Mouse (Mus musculus) intestine, embryonic 14.5 days (tissue): ENCODE measurements around the gene Trp53. TPM values are rescaled to one million over a fixed set of nuclear protein-coding genes. Genes with fewer than 3 reads are reported as not detected.

Source experiments
- ATAC-seq: fragments of 200-750 bp; cut with Nextera tagmentation; replicated peaks from 2 replicates; pipeline ENCODE4 v1.8.0; 2017; ENCODE audit warnings: low read depth, moderate number of reproducible peaks, moderate TSS enrichment, moderate library complexity; ENCODE audit not compliant: low FRiP score, low TSS enrichment
- DNase-seq: peaks from one replicate; pipeline ENCODE4 v3.0.0-alpha.2; 2018; ENCODE audit warnings: low spot score
- H3K27ac ChIP-seq: fragments of 300-500 bp; sonication (generic); 2 replicates; pipeline ENCODE4 v1.5.1; 2014; ENCODE audit warnings: low read depth, mild to moderate bottlenecking, control low read depth
- H3K27me3 ChIP-seq: fragments of 300-500 bp; sonication (generic); replicated peaks from 2 replicates; pipeline ENCODE4 v1.6.1; 2014; ENCODE audit warnings: low read length, control low read depth; ENCODE audit not compliant: control insufficient read depth, insufficient read depth
- H3K36me3 ChIP-seq: fragments of 300-500 bp; sonication (generic); 2 replicates; pipeline ENCODE4 v1.6.1; 2014; ENCODE audit warnings: low read length, control low read depth; ENCODE audit not compliant: control insufficient read depth, insufficient read depth
- H3K4me1 ChIP-seq: fragments of 300-500 bp; sonication (generic); replicated peaks from 2 replicates; pipeline ENCODE4 v1.6.1; 2014; ENCODE audit warnings: low read length, control low read depth, mixed read lengths; ENCODE audit not compliant: control insufficient read depth, insufficient read depth
- H3K4me2 ChIP-seq: fragments of 300-500 bp; sonication (generic); 2 replicates; pipeline ENCODE4 v1.6.1; 2014; ENCODE audit warnings: low read length
- H3K4me3 ChIP-seq: fragments of 300-500 bp; sonication (generic); 2 replicates; pipeline ENCODE4 v1.5.1; 2014; ENCODE audit warnings: low read depth, low read length, control low read depth, mixed read lengths
- H3K9ac ChIP-seq: fragments of 300-500 bp; sonication (generic); 2 replicates; pipeline ENCODE4 v1.6.1; 2014; ENCODE audit warnings: mild to moderate bottlenecking, low read length
- H3K9me3 ChIP-seq: fragments of 300-500 bp; sonication (generic); 2 replicates; pipeline ENCODE4 v1.6.1; 2016; ENCODE audit warnings: low read length, control low read depth; ENCODE audit not compliant: control insufficient read depth
- WGBS: fragments of 180-500 bp; shearing (Covaris S2); extraction: QIAGEN DNeasy Blood & Tissue Kit; methylation state at CpG from one replicate; pipeline ENCODE4 v1.1.7; 2014; 5-methylcytosine and 5-hydroxymethylcytosine counted together
- polyA plus RNA-seq: library from polyadenylated mRNA; unstranded; fragments of >200 nt; fragmentation: Nextera tagmentation; extraction: Ambion mirVana; gene quantifications from 2 replicates; pipeline ENCODE4 v1.2.1, GENCODE M21; 2014

The Trp53 gene
- polyA plus RNA-seq, 1 experiment from 2014 or later = 176 TPM

DNA sequence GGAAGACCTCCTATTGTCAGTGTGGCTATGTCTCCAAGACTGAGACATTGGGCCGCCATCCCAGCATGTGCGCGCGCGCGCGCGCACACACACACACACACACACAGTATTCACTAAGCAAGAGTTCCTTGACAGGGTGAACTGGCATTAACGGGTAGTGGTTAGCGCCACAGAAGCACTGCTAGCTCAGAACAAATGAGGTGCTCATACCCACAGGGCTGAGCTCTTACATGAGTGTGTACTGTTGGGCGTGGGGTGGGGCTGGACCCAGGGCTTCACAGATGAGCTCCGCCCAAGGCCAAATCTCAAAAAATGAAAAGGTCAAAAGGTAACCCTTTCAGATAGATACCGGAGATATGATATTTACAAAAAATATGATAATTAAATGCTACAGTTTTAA, 4.8 kb downstream of the Trp53 start:
- Histone ChIP-seq H3K4me1 (peaks cover 6% of the 10 kb centered on the region; the same call in 1 of the 2 replicates), H3K9ac (no peak overlapping the region), H3K27ac (no peak overlapping the region), H3K4me3 (no peak overlapping the region), H3K27me3 (no peaks in the 10 kb centered on the region), H3K4me2 (no peak overlapping the region), H3K36me3 (peaks cover 35% of the 10 kb centered on the region), H3K9me3 (no peaks in the 10 kb centered on the region)
- DNase-seq (no peak), ATAC-seq (no peak)
- WGBS = 95% methylated on average over 13 of the region's 13 CpGs

DNA sequence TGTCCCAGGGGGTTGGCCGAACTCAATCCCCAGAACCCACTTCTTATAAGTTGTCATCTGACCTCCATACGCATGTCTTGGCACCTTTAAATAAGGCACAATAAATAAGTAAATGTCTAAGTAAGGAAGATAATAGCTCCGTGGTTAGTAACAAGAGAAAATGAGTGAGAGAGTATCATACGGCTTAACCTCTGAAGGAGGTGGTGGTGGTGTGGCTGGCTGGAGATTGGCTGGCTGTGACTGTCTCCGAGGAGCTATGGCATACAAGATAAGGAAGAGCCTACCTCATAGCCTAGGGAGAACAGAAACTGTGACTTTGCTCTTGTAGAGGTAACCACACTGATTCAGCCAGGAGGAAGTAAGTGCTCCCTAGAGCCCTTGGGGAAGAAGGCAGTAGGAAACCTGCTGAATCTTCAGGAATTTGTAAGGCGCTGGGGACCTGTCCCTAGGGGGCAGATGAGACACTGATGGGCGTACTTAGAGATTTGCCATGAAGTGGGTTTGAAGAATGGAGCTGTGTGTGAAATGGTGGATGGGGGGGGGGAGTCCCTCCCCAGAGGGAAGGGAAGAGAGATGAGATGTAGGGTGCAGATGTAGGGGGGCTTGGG, 5.7 kb downstream of the Trp53 start:
- WGBS = 81% methylated on average over 7 of the region's 7 CpGs
- H3K27me3 ChIP-seq = no peaks in the 10 kb centered on the region
- ATAC-seq (no peak), DNase-seq (no peak)
- H3K9ac ChIP-seq = no peak overlapping the region
- peaks cover 44% of the 10 kb centered on the region for H3K36me3 ChIP-seq
- no peak overlapping the region for H3K4me2 ChIP-seq
- H3K27ac ChIP-seq = no peak overlapping the region
- peaks cover 6% of the 10 kb centered on the region; the same call in 1 of the 2 replicates for H3K4me1 ChIP-seq
- H3K9me3 ChIP-seq = no peaks in the 10 kb centered on the region
- no peak overlapping the region for H3K4me3 ChIP-seq

GRCm38 (mm10) chr11:69589207-69589834, 9.2 kb downstream of the Trp53 start:
- peaks cover 70% of the 10 kb centered on the region for H3K36me3 ChIP-seq
- H3K27ac ChIP-seq = no peak overlapping the region
- ATAC-seq (no peak), DNase-seq (no peak)
- no peaks in the 10 kb centered on the region for H3K4me1 ChIP-seq
- no peaks in the 10 kb centered on the region for H3K9me3 ChIP-seq
- H3K4me3 ChIP-seq = no peak overlapping the region
- 91% methylated on average over 22 of the region's 22 CpGs for WGBS
- no peak overlapping the region for H3K4me2 ChIP-seq
- no peaks in the 10 kb centered on the region for H3K27me3 ChIP-seq
- no peak overlapping the region for H3K9ac ChIP-seq

DNA sequence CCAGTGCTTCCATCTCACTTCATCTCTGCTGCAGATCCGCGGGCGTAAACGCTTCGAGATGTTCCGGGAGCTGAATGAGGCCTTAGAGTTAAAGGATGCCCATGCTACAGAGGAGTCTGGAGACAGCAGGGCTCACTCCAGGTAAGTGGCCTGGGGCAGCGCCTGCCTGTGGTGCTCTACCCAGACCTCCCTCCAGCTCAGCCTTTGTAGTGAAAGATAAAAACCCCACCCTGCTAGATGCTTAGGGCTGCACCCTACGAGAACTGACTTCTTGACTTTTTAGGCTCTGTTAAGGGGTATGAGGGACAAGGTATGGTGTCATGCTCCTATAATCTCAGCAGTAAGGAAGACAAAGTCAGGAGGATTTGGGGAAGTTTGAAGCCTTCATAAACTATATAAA, 10.5 kb downstream of the Trp53 start:
- H3K4me1 ChIP-seq = no peaks in the 10 kb centered on the region
- no peak for ATAC-seq

DNA sequence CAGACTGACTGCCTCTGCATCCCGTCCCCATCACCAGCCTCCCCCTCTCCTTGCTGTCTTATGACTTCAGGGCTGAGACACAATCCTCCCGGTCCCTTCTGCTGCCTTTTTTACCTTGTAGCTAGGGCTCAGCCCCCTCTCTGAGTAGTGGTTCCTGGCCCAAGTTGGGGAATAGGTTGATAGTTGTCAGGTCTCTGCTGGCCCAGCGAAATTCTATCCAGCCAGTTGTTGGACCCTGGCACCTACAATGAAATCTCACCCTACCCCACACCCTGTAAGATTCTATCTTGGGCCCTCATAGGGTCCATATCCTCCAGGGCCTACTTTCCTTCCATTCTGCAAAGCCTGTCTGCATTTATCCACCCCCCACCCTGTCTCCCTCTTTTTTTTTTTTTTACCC, 11.3 kb downstream of the Trp53 start:
- Histone ChIP-seq H3K4me1 (no peaks in the 10 kb centered on the region), H3K4me3 (no peak overlapping the region), H3K9me3 (no peaks in the 10 kb centered on the region), H3K27ac (no peak overlapping the region), H3K27me3 (no peaks in the 10 kb centered on the region), H3K36me3 (peaks cover 74% of the 10 kb centered on the region), H3K9ac (no peak overlapping the region), H3K4me2 (no peak overlapping the region)
- ATAC-seq (no peak), DNase-seq (no peak)
- WGBS = 92% methylated on average over 3 of the region's 3 CpGs

More for the DNA sequence above, 10.5 kb downstream of the Trp53 start:
- 94% methylated on average over 8 of the region's 8 CpGs for WGBS
- Histone ChIP-seq H3K27ac (no peak overlapping the region), H3K9me3 (no peaks in the 10 kb centered on the region), H3K36me3 (peaks cover 74% of the 10 kb centered on the region), H3K9ac (no peak overlapping the region), H3K27me3 (no peaks in the 10 kb centered on the region), H3K4me3 (no peak overlapping the region), H3K4me2 (no peak overlapping the region)
- no peak for DNase-seq

- no peaks in the 10 kb centered on the region for H3K9me3 ChIP-seq
- peaks cover 68% of the 10 kb centered on the region for H3K36me3 ChIP-seq
- ATAC-seq (no peak), DNase-seq (no peak)
- no peak overlapping the region for H3K27ac ChIP-seq
- H3K4me1 ChIP-seq = no peaks in the 10 kb centered on the region
- no peaks in the 10 kb centered on the region for H3K27me3 ChIP-seq
- WGBS = 84% methylated on average over 7 of the region's 7 CpGs
- H3K9ac ChIP-seq = no peak overlapping the region
- H3K4me2 ChIP-seq = no peak overlapping the region
- no peak overlapping the region for H3K4me3 ChIP-seq
Observed at GRCm38 (mm10) chr11:69591899-69592637, 11.9 kb downstream of the Trp53 start.

DNA sequence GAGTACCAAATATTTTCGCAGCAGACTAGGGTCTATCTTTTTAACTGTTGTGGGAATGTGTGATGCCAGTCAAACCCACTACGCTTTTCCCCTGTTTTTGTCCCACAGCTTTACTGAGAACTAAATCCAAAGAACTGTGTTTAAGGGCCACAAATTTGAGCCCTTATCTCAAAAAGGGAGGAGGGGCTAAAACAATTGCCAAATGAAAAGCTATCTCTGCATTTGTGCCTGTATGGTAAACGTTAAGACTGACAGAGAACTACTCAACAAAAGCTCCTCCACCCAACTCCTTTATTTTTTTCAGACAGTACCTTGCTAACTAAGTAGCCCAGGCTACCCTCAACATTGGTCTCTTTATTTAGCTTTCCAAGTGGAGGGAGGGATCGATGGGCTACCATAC, 12.6 kb downstream of the Trp53 start:
- Histone ChIP-seq H3K36me3 (peaks cover 60% of the 10 kb centered on the region), H3K4me1 (no peaks in the 10 kb centered on the region), H3K4me3 (no peak overlapping the region), H3K9ac (no peak overlapping the region), H3K9me3 (no peaks in the 10 kb centered on the region), H3K27ac (no peak overlapping the region), H3K27me3 (no peaks in the 10 kb centered on the region), H3K4me2 (no peak overlapping the region)
- 93% methylated on average over 4 of the region's 4 CpGs for WGBS
- ATAC-seq (no peak), DNase-seq (no peak)

DNA sequence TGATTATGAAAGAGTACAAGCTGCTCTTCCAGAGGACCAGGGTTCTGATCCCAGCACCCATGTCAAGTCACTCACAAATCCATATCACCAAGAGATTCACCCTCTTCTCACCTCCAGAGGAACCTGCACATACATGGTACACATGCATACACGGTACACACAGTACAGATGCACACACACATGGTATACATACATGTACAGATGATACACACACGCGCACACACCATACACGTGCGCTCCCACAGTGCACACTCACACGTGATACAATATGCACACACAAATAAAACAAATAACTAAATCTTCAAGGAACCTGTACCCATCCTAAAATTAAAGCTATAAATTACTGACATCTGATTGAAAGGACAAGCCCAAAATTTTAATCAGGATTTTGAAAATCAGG, 14.7 kb downstream of the Trp53 start:
- 92% methylated on average over 6 of the region's 6 CpGs for WGBS
- peaks cover 8% of the 10 kb centered on the region; the same call in 1 of the 2 replicates for H3K4me1 ChIP-seq
- H3K36me3 ChIP-seq = peaks cover 40% of the 10 kb centered on the region
- H3K4me3 ChIP-seq = no peak overlapping the region
- H3K4me2 ChIP-seq = no peak overlapping the region
- no peak for DNase-seq
- H3K9ac ChIP-seq = no peak overlapping the region
- no peak for ATAC-seq
- H3K27ac ChIP-seq = no peak overlapping the region
- no peaks in the 10 kb centered on the region for H3K27me3 ChIP-seq
- no peaks in the 10 kb centered on the region for H3K9me3 ChIP-seq
